Mouse (Mus musculus): ENCODE measurements at regions not wholly inside any gene's neighbourhood (a gene's known extent, or its start where the extent isn't known, plus 50 kb on each side); places are given as distances from the start of the nearest gene placed in this dataset.

GRCm38 (mm10) chr5:149908376-149909078 lies 109.9 kb upstream of the Rxfp2 start:
- Histone ChIP-seq H3K4me2 (no peak overlapping the region), H3K4me1 (replicated peaks) (peaks cover 12% of the 10 kb centered on the region), H3K9me3 (no peaks in the 10 kb centered on the region), H3K27me3 (no peaks in the 10 kb centered on the region), H3K27ac (peak overlapping the region; percentile 46; the same call in 1 of the 2 replicates), H3K36me3 (no peaks in the 10 kb centered on the region), H3K9ac (replicated peaks) (no peak overlapping the region), H3K4me3 (replicated peaks) (no peak overlapping the region)
- no peak for ATAC-seq (ENCODE audit: insufficient number of reproducible peaks, insufficient read depth, low FRiP score, low TSS enrichment, low read depth)
- 63% methylated on average over 4 of the region's 4 CpGs for WGBS

- Histone ChIP-seq H3K4me2 (no peak overlapping the region), H3K9me3 (no peaks in the 10 kb centered on the region), H3K36me3 (no peaks in the 10 kb centered on the region), H3K4me1 (replicated peaks) (peaks cover 12% of the 10 kb centered on the region), H3K27ac (peak overlapping the region; percentile 4; the same call in 1 of the 2 replicates), H3K4me3 (replicated peaks) (no peak overlapping the region), H3K9ac (replicated peaks) (no peak overlapping the region), H3K27me3 (no peaks in the 10 kb centered on the region)
- WGBS = 20% methylated on average over 13 of the region's 13 CpGs
- ATAC-seq (ENCODE audit: insufficient number of reproducible peaks, insufficient read depth, low FRiP score, low TSS enrichment, low read depth) = no peak
These were observed 109.3 kb upstream of the Rxfp2 start for GRCm38 (mm10) chr5:149909108-149909739.

DNA sequence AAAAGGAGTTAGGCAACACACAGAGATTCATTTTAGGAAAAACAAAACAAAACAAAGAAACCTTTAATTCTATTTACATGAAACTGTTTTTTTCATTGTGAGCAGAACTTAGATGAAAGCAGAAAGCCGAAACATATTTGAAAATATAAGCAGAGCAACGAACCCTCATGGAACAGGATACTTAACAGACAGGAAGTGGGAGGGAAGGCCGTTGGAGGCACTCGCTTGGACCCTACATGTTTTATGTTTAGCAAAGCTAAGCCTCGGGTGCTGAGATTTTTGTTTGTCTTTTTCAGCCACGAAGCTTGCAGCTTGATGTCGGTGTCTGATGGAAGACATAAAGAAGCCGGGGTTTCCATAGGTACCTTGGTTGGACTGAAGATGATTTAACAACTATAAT lies 108.5 kb upstream of the Rxfp2 start:
- no peak for ATAC-seq (ENCODE audit: insufficient number of reproducible peaks, insufficient read depth, low FRiP score, low TSS enrichment, low read depth)
- no peak overlapping the region for H3K27ac ChIP-seq
- no peaks in the 10 kb centered on the region for H3K36me3 ChIP-seq
- no peaks in the 10 kb centered on the region for H3K27me3 ChIP-seq
- H3K9ac ChIP-seq (replicated peaks) = no peak overlapping the region
- 48% methylated on average over 8 of the region's 8 CpGs for WGBS
- H3K4me2 ChIP-seq = no peak overlapping the region
- no peaks in the 10 kb centered on the region for H3K9me3 ChIP-seq
- no peak overlapping the region for H3K4me3 ChIP-seq (replicated peaks)
- H3K4me1 ChIP-seq (replicated peaks) = peaks cover 12% of the 10 kb centered on the region

DNA sequence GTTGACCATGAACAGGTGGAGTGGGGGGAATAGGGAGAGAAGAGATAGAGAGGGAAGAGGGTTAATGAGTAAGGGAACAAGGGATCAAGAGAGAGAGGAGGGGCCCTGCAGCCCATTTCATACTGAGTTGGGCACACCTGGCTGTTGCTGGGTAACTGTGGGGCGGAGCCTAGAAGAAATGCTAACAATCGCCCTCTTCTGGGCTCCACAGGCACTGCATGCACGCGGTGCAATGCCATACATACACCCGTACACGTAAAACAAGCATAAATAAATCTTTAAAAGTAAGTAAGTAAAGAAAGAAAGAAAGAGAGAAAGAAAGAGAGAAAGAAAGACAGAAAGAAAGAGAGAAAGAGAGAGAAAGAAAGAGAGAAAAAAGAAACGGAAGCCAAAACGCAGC lies 106.5 kb upstream of the Rxfp2 start:
- Histone ChIP-seq H3K27me3 (no peaks in the 10 kb centered on the region), H3K9me3 (no peaks in the 10 kb centered on the region), H3K4me1 (replicated peaks) (peaks cover 12% of the 10 kb centered on the region), H3K27ac (no peak overlapping the region), H3K4me3 (replicated peaks) (no peak overlapping the region), H3K36me3 (no peaks in the 10 kb centered on the region), H3K9ac (replicated peaks) (no peak overlapping the region), H3K4me2 (no peak overlapping the region)
- 88% methylated on average over 8 of the region's 8 CpGs for WGBS
- no peak for ATAC-seq (ENCODE audit: insufficient number of reproducible peaks, insufficient read depth, low FRiP score, low TSS enrichment, low read depth)

- Histone ChIP-seq H3K36me3 (no peaks in the 10 kb centered on the region), H3K9ac (replicated peaks) (no peak overlapping the region), H3K27ac (no peak overlapping the region), H3K4me2 (no peak overlapping the region), H3K9me3 (no peaks in the 10 kb centered on the region), H3K27me3 (no peaks in the 10 kb centered on the region), H3K4me3 (replicated peaks) (no peak overlapping the region), H3K4me1 (replicated peaks) (no peaks in the 10 kb centered on the region)
- no peak for ATAC-seq (ENCODE audit: insufficient number of reproducible peaks, insufficient read depth, low FRiP score, low TSS enrichment, low read depth)
These were observed 102.7 kb upstream of the Rxfp2 start for GRCm38 (mm10) chr5:149915761-149916160.

GRCm38 (mm10) chr5:149917374-149917773 lies 101.1 kb upstream of the Rxfp2 start:
- Histone ChIP-seq H3K9ac (replicated peaks) (no peak overlapping the region), H3K36me3 (no peaks in the 10 kb centered on the region), H3K4me1 (replicated peaks) (no peaks in the 10 kb centered on the region), H3K27ac (no peak overlapping the region), H3K27me3 (no peaks in the 10 kb centered on the region), H3K4me3 (replicated peaks) (no peak overlapping the region), H3K4me2 (no peak overlapping the region), H3K9me3 (no peaks in the 10 kb centered on the region)
- ATAC-seq (ENCODE audit: insufficient number of reproducible peaks, insufficient read depth, low FRiP score, low TSS enrichment, low read depth) = no peak
- 34% methylated on average over 3 of the region's 3 CpGs for WGBS

DNA sequence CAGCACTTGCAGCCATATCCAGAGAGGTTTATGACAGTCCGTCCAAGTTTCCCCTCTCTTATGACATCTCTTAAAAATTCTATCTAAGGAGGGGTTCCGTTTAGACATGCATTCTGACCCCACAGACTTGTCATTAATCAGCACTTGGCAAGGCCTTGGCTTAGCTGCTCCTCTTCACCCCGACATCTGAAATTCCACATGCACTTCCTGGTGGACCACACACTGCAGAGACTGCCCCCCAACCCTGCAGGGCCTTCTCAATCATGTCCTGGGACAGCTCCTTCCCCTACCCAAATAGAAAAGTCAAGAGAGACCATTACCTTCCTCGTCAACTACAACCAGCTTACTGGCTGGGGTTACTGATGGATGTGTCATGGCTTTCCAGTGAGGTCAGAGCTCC lies 99.4 kb upstream of the Rxfp2 start:
- H3K9me3 ChIP-seq = no peaks in the 10 kb centered on the region
- 51% methylated on average over 4 of the region's 4 CpGs for WGBS
- H3K4me2 ChIP-seq = no peak overlapping the region
- no peaks in the 10 kb centered on the region for H3K4me1 ChIP-seq (replicated peaks)
- no peak overlapping the region for H3K9ac ChIP-seq (replicated peaks)
- no peak overlapping the region for H3K27ac ChIP-seq
- H3K4me3 ChIP-seq (replicated peaks) = no peak overlapping the region
- no peaks in the 10 kb centered on the region for H3K27me3 ChIP-seq
- no peak for ATAC-seq (ENCODE audit: insufficient number of reproducible peaks, insufficient read depth, low FRiP score, low TSS enrichment, low read depth)
- no peaks in the 10 kb centered on the region for H3K36me3 ChIP-seq

DNA sequence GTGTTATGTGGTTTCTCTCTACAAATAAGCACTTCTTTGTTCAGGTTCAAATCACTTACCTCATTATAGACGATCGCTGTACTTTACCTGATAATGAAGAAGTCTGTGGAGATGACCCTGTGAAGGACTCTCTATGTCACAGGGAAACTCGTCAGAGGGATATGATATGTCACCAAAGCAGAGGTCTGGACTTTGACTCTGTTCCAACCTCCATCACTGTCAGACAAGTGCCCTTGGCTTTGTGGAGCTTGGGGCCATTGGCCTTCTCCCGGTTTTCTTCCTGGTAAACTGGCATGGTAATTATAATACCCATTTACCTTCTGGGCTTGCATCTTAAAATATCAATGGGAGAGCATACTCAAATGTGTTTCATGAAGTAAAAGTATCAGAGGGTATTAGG lies 98.1 kb upstream of the Rxfp2 start:
- Histone ChIP-seq H3K9ac (replicated peaks) (no peak overlapping the region), H3K36me3 (no peaks in the 10 kb centered on the region), H3K9me3 (no peaks in the 10 kb centered on the region), H3K27ac (no peak overlapping the region), H3K27me3 (no peaks in the 10 kb centered on the region), H3K4me2 (no peak overlapping the region), H3K4me3 (replicated peaks) (no peak overlapping the region), H3K4me1 (replicated peaks) (no peaks in the 10 kb centered on the region)
- 92% methylated on average over 4 of the region's 4 CpGs for whole genome bisulfite sequencing
- no peak for ATAC-seq (ENCODE audit: insufficient number of reproducible peaks, insufficient read depth, low FRiP score, low TSS enrichment, low read depth)

DNA sequence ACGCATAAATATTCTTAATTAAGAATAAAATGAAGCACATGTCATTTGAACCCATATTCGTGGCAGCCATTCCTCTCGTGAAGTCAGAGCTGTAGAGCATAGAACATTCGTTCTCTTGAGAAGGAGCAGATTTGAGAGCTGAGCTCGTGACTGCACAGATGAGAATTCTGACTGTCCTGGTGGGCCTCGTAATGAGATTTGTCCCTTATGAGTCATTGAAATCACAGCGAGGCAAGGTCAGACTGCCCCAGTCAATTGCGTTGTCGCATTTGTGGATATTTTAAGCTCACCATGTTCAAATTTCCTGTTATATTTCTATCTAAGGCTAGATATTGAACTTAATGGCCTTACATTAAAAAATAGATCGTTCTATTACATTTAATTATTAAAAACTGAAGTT lies 94.0 kb upstream of the Rxfp2 start:
- no peak for ATAC-seq (ENCODE audit: insufficient number of reproducible peaks, insufficient read depth, low FRiP score, low TSS enrichment, low read depth)
- WGBS = 91% methylated on average over 10 of the region's 10 CpGs
- no peaks in the 10 kb centered on the region for H3K4me1 ChIP-seq (replicated peaks)
- H3K4me2 ChIP-seq = no peak overlapping the region
- no peaks in the 10 kb centered on the region for H3K36me3 ChIP-seq
- H3K9ac ChIP-seq (replicated peaks) = no peak overlapping the region
- H3K27ac ChIP-seq = no peak overlapping the region
- no peak overlapping the region for H3K4me3 ChIP-seq (replicated peaks)
- no peaks in the 10 kb centered on the region for H3K27me3 ChIP-seq
- no peaks in the 10 kb centered on the region for H3K9me3 ChIP-seq

- 75% methylated on average over 2 of the region's 2 CpGs for WGBS
- Histone ChIP-seq H3K27ac (no peak overlapping the region), H3K9me3 (no peaks in the 10 kb centered on the region), H3K27me3 (no peaks in the 10 kb centered on the region), H3K9ac (replicated peaks) (no peak overlapping the region), H3K4me1 (replicated peaks) (no peaks in the 10 kb centered on the region), H3K4me2 (no peak overlapping the region), H3K4me3 (replicated peaks) (no peak overlapping the region), H3K36me3 (no peaks in the 10 kb centered on the region)
- ATAC-seq (ENCODE audit: insufficient number of reproducible peaks, insufficient read depth, low FRiP score, low TSS enrichment, low read depth) = no peak
These were observed 91.7 kb upstream of the Rxfp2 start for GRCm38 (mm10) chr5:149926786-149927185.

DNA sequence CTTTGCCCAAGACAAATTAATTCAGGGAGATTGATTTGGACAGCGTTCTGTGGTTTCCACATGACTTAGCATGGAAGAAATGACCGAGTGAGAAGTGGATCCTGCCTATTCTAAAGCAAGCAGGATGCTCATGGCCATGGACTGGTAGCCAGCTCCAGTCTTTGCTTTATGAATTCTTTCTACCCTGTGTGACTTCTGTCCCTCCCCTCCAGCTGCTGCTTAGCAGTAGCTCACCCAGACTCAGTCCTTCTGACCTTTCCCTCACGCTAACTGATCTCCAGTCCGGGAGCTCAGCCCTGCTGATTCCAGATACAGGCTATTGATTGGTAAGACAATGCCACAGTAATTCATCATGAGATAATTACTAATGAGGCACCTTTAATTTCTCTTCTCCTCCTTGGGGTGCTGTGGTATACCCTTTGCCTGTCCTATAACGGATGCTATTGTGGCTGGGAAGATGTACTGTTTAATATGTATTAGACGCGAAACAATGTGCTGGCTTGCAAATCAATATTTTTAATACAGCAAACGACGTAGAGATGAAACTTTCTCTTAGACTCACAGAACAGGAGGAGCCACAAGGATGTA lies 86.8 kb upstream of the Rxfp2 start:
- no peak overlapping the region for H3K4me2 ChIP-seq
- no peak overlapping the region for H3K27ac ChIP-seq
- no peaks in the 10 kb centered on the region for H3K27me3 ChIP-seq
- H3K4me1 ChIP-seq (replicated peaks) = no peaks in the 10 kb centered on the region
- H3K36me3 ChIP-seq = no peaks in the 10 kb centered on the region
- no peaks in the 10 kb centered on the region for H3K9me3 ChIP-seq
- ATAC-seq (ENCODE audit: insufficient number of reproducible peaks, insufficient read depth, low FRiP score, low TSS enrichment, low read depth) = no peak
- no peak overlapping the region for H3K9ac ChIP-seq (replicated peaks)
- WGBS = 79% methylated on average over 9 of the region's 9 CpGs
- no peak overlapping the region for H3K4me3 ChIP-seq (replicated peaks)

- H3K27me3 ChIP-seq = no peaks in the 10 kb centered on the region
- H3K4me3 ChIP-seq (replicated peaks) = no peak overlapping the region
- ATAC-seq (ENCODE audit: insufficient number of reproducible peaks, insufficient read depth, low FRiP score, low TSS enrichment, low read depth) = no peak
- no peak overlapping the region for H3K9ac ChIP-seq (replicated peaks)
- H3K4me1 ChIP-seq (replicated peaks) = no peaks in the 10 kb centered on the region
- no peaks in the 10 kb centered on the region for H3K9me3 ChIP-seq
- H3K27ac ChIP-seq = no peak overlapping the region
- no peaks in the 10 kb centered on the region for H3K36me3 ChIP-seq
- WGBS = 43% methylated on average over 4 of the region's 4 CpGs
- no peak overlapping the region for H3K4me2 ChIP-seq
These were observed 86.3 kb upstream of the Rxfp2 start for GRCm38 (mm10) chr5:149932220-149932619.

Measured in limb, embryonic 12.5 days (tissue).